Mouse (Mus musculus) embryonic fibroblast, embryonic 13.5 days (primary cell): Measurements from ENCODE around the gene Cux2.

Experiments
- CTCF ChIP-seq: IDR thresholded peaks from 2 replicates; pipeline ENCODE4 v1.5.1; 2011; ENCODE audit warnings: mild to moderate bottlenecking, control low read depth, low read length, moderate library complexity, borderline replicate concordance; ENCODE audit not compliant: insufficient read depth
- POLR2A ChIP-seq: IDR thresholded peaks from 2 replicates; pipeline ENCODE4 v1.6.1; 2011; ENCODE audit warnings: low read depth, mild to moderate bottlenecking, control low read depth, low read length, moderate library complexity

DNA sequence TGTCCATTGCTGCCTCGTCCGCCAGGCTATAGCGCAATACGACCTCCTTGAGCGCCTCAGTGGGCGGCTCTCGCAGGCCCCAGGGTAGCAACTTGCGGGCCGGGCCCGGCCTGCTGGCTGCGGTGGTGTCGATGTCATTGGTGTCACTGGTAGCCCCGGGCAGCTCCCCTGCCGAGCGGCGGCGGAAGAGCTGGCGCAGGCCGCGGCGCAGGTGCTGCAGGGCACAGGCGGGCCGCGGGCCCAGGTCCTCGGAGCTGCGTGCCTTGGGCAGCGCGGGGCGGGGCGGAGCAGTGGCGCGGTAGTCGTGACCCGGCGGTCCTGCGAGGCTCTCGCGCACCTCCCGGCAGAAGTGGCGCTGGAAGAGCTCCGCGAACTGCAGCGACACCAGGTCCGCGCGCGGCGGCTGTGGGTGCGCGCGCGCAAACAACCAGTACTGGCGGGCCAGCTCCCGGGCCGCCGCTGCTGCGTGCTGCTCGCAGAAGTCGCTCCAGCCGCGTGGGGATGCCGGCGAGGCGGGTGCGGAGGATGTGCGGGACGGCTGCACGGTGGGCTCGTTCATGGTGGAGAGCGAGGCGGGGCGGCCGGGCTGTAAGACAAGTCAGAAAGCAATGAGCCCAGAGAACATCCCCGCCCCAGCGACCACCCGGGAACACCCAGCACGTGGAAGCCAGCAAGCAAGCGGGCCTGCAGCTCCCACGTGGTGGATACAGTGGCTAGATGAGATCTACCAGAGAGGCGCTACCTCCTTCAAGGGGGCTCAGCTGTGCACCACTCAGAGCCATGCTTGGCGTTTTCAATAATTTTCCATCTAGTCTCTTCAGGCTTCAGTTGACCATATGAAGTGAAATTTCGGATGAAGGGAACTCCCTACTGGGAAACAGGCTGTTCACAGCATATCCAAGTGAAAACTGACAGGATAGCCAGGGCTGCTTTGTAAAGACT lies 221.1 kb downstream of the Cux2 start:
- no peak for TF ChIP-seq POLR2A
- no peak for TF ChIP-seq CTCF
